Mouse (Mus musculus) stomach, embryonic 16.5 days (tissue): ENCODE data around the gene Homer2. TPM values are rescaled to one million over a fixed set of nuclear protein-coding genes. Genes with fewer than 3 reads are reported as not detected.

ENCODE experiments used
- ATAC-seq: fragments of 200-750 bp; cut with Nextera tagmentation; 2 replicates; pipeline ENCODE4 v1.8.0; 2017; ENCODE audit warnings: moderate number of reproducible peaks, moderate TSS enrichment; ENCODE audit not compliant: insufficient read depth, low FRiP score
- H3K27ac ChIP-seq: fragments of 300-500 bp; sonication (generic); 2 replicates; pipeline ENCODE4 v1.5.1; 2014; ENCODE audit warnings: low read length
- H3K27me3 ChIP-seq: fragments of 300-500 bp; sonication (generic); 2 replicates; pipeline ENCODE4 v1.6.1; 2014; ENCODE audit warnings: low read length, control low read depth, mixed read lengths; ENCODE audit not compliant: control insufficient read depth, insufficient read depth
- H3K36me3 ChIP-seq: fragments of 300-500 bp; sonication (generic); 2 replicates; pipeline ENCODE4 v1.6.1; 2014; ENCODE audit warnings: low read length; ENCODE audit not compliant: control insufficient read depth, insufficient read depth
- H3K4me1 ChIP-seq: fragments of 300-500 bp; sonication (generic); 2 replicates; pipeline ENCODE4 v1.6.1; 2014; ENCODE audit warnings: low read length, control low read depth, mixed read lengths; ENCODE audit not compliant: control insufficient read depth, insufficient read depth
- H3K4me2 ChIP-seq: fragments of 300-500 bp; sonication (generic); 2 replicates; pipeline ENCODE4 v1.6.1; 2014; ENCODE audit warnings: low read depth, low read length, mixed read lengths
- H3K4me3 ChIP-seq: fragments of 300-500 bp; sonication (generic); replicated peaks from 2 replicates; pipeline ENCODE4 v1.5.1; 2014; ENCODE audit warnings: mild to moderate bottlenecking, low read length
- H3K9ac ChIP-seq: fragments of 300-500 bp; sonication (generic); 2 replicates; pipeline ENCODE4 v1.6.1; 2014; ENCODE audit warnings: low read length
- H3K9me3 ChIP-seq: fragments of 300-500 bp; sonication (generic); replicated peaks from 2 replicates; pipeline ENCODE4 v1.6.1; 2016; ENCODE audit warnings: low read length, control low read depth; ENCODE audit not compliant: control insufficient read depth
- WGBS: fragments of 180-500 bp; shearing (Covaris S2); extraction: QIAGEN DNeasy Blood & Tissue Kit; methylation state at CpG from one replicate; pipeline ENCODE4 v1.1.7; 2014; 5-methylcytosine and 5-hydroxymethylcytosine counted together
- polyA plus RNA-seq: library from polyadenylated mRNA; unstranded; fragments of >200 nt; fragmentation: Nextera tagmentation; extraction: Ambion mirVana; gene quantifications from 2 replicates; pipeline ENCODE4 v1.2.1, GENCODE M21; 2015

Homer2 gene
- polyA plus RNA-seq, 1 experiment from 2014 or later, result 33.3 TPM

DNA sequence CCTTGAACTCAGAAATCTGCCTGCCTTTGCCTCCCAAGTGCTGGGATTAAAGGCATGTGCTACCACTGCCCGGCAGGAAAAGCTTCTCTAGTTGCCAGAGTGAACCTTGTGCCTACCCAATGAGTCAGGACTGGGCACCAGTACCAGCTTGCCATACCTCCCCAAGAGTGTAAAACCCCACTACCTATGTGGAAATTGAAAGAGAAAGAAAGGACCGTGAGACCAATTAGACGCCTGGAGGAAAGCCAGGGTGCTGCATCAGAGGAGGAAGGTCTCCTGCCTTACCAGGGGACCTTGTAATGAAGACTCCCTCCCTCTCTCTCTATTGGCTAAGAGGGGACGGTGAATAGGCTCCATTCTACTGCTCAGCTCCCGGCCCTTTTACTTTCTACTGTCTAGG, 59.4 kb downstream of the Homer2 start:
- no peak for ATAC-seq
- Histone ChIP-seq H3K4me3 (no peak overlapping the region), H3K9ac (no peak overlapping the region), H3K36me3 (no peaks in the 10 kb centered on the region), H3K27ac (no peak overlapping the region), H3K4me1 (no peaks in the 10 kb centered on the region), H3K4me2 (no peak overlapping the region), H3K27me3 (no peaks in the 10 kb centered on the region), H3K9me3 (no peaks in the 10 kb centered on the region)
- 58% methylated on average over 5 of the region's 5 CpGs for WGBS

DNA sequence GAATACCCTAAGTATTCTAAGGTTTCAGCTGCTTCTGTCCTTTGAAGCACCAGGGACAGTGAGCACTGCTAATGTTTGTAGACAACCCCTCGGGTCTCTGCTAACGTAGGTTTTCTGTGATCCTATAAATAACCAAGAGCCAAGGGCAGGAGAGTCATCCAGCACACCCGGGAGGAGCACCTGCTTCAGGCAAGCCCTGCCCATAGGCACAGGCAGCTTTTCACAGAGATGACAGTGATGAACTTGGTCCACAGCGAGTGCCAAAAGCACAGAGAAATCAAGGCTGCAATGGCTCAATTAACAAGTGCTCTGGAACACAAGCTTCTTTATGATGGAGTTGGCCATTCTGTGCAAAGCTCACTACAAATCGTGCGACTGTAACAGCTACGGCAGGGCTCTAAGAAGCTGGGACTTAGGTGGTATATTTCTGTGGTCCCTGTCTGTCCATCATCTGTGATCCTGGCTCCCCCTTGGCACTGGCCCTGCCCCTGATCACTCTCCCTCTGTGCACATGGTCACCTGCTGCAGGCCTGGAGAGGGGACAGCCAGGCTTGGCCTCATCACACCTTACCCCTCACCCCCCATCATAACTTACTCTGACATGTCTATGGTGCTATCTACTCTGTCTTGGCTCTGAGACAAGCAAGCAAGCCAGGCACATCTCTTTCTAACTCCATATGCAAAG, 62.6 kb downstream of the Homer2 start:
- H3K4me1 ChIP-seq, result no peaks in the 10 kb centered on the region
- WGBS, result 64% methylated on average over 7 of the region's 7 CpGs
- no peak overlapping the region for H3K9ac ChIP-seq
- H3K4me3 ChIP-seq, result no peak overlapping the region
- H3K4me2 ChIP-seq, result no peak overlapping the region
- no peak for ATAC-seq
- no peak overlapping the region for H3K27ac ChIP-seq
- H3K27me3 ChIP-seq, result no peaks in the 10 kb centered on the region
- no peaks in the 10 kb centered on the region for H3K36me3 ChIP-seq
- H3K9me3 ChIP-seq, result no peaks in the 10 kb centered on the region

DNA sequence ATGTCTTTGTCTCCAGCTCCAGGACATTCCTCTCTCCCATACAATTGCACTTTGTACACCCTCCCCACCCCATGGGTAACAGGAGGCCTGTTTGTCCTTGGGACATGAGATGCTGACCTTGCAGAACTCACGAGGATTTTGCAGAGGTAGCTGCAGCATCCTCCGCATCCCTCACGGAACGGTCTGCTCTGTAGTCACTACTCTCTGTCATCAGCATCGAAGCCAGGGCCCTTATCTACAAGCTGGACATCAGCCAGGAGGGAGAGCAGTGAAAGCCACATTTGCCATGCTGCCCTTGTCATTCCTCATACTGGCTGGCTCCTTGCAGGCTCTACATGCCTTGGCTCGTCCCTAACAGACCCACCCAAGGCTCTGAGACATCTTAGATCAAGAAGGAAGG, 66.2 kb downstream of the Homer2 start:
- no peaks in the 10 kb centered on the region for H3K27me3 ChIP-seq
- 71% methylated on average over 6 of the region's 6 CpGs for WGBS
- H3K4me2 ChIP-seq, result no peak overlapping the region
- H3K27ac ChIP-seq, result no peak overlapping the region
- H3K9ac ChIP-seq, result no peak overlapping the region
- no peaks in the 10 kb centered on the region for H3K9me3 ChIP-seq
- H3K4me1 ChIP-seq, result no peaks in the 10 kb centered on the region
- no peaks in the 10 kb centered on the region for H3K36me3 ChIP-seq
- no peak for ATAC-seq
- H3K4me3 ChIP-seq, result no peak overlapping the region

DNA sequence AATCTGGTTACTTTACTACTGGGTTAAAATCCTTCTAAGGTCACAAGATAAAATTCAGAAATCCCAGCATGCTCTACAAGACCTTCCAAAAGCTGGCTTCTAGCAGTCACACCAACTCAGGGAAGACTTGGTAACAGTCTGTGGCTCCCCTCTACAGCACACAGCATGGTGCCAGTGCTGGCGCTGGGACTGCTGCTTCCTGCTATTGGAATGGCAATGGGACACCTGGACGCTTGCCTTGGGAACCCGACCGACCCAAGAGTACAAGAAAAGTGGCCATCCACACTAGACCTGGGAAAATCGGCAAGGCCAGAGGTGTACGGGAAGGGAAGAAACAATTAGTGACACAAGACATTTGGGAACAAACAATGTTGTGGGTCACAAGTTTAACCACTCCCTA, 74.7 kb downstream of the Homer2 start:
- H3K4me2 ChIP-seq, result no peak overlapping the region
- 81% methylated on average over 6 of the region's 6 CpGs for WGBS
- ATAC-seq, result no peak
- H3K9me3 ChIP-seq, result 0 out of 2 replicates have a peak, but pooled peaks cover 3% of the 10 kb centered on the region
- no peak overlapping the region for H3K4me3 ChIP-seq
- no peaks in the 10 kb centered on the region for H3K4me1 ChIP-seq
- H3K36me3 ChIP-seq, result no peaks in the 10 kb centered on the region
- no peaks in the 10 kb centered on the region for H3K27me3 ChIP-seq
- H3K9ac ChIP-seq, result no peak overlapping the region
- no peak overlapping the region for H3K27ac ChIP-seq

DNA sequence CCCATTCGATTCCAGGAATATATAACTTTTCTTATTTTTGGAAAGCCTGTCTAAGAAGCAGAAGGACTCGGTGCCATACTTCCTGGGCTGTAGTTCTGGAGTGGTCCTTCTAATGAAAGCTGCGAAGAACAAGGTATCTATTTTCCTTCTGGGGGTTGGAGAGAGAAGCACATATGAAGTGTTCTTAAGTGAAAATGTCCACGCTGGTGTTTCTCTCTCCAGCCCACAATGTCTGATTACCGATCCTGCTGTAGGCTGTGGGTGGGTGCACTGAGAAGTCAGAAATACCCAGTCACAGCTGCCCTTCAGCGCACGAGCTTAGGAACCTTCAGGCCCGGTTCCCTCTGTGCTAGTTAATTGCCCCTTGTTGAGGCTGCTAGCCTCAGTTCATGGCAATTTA, 76.1 kb downstream of the Homer2 start:
- no peaks in the 10 kb centered on the region for H3K4me1 ChIP-seq
- H3K9ac ChIP-seq, result no peak overlapping the region
- H3K27ac ChIP-seq, result no peak overlapping the region
- H3K9me3 ChIP-seq, result 0 out of 2 replicates have a peak, but pooled peaks cover 6% of the 10 kb centered on the region
- 89% methylated on average over 8 of the region's 8 CpGs for WGBS
- H3K36me3 ChIP-seq, result no peaks in the 10 kb centered on the region
- H3K4me3 ChIP-seq, result no peak overlapping the region
- no peaks in the 10 kb centered on the region for H3K27me3 ChIP-seq
- H3K4me2 ChIP-seq, result no peak overlapping the region
- ATAC-seq, result no peak

DNA sequence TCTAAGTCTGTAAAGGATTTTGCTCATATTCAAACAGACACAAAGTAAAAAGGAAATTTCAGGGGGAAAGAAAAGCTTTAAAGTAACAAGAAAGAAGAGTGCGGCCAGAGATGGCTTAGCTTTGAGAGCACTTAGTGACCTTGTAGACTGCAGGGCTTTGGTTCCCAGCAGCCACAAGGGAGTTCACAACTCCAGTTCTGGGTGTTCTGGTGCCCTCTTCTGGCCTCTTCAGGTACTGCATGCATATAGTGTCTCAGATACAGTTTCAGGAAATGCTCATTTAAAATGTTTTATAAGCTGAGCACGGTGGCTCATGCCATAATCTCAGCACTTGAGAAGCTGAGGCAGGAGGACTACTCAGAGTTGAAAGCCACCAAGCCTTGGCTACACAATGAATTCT, 80.9 kb downstream of the Homer2 start:
- ATAC-seq, result no peak
- Histone ChIP-seq H3K9ac (no peak overlapping the region), H3K36me3 (no peaks in the 10 kb centered on the region), H3K4me1 (no peaks in the 10 kb centered on the region), H3K4me2 (no peak overlapping the region), H3K27me3 (no peaks in the 10 kb centered on the region), H3K27ac (no peak overlapping the region), H3K4me3 (no peak overlapping the region), H3K9me3 (0 out of 2 replicates have a peak, but pooled peaks cover 7% of the 10 kb centered on the region)
- WGBS, result 83% methylated on average over 2 of the region's 2 CpGs

DNA sequence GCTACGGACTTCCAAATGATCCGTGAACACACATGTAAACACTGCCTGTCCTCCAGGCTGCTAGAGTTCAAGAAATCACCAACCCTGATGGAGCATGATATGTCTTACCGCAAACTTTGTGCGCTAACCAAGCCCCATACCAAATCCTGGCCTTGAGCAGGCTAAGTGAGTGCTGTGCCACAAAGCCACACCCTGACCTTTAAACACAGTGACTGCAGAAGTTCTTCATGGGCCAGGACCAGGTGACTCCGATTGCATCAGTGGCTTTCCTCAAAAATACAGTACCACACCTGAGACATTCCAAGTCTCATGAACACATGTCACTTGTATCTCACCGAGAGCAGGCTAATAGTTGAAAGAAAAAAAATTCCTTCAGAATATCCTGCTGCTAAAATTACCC, 83.6 kb downstream of the Homer2 start:
- WGBS, result 71% methylated on average over 6 of the region's 6 CpGs
- ATAC-seq, result no peak

DNA sequence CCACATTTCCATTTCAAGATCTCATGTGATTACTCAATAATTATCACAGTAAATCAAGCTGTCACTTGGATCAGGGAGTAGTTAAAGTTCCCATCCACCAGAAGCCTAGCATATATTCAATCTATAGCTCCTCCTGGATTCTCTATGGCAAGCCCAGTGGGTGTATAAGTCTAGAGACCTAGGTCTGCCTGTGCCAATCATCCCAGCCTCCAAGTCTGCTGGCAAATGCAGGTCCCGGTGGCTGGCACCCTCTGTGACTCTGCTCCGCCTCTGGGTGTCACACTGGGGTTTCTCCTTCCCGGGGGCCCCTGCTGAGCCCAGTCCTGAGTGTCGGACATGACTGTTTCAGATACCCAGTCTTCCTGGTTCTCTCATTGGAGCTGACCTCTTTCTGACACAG, 84.5 kb downstream of the Homer2 start:
- H3K9me3 ChIP-seq, result 0 out of 2 replicates have a peak, but pooled peaks cover 4% of the 10 kb centered on the region
- no peaks in the 10 kb centered on the region for H3K27me3 ChIP-seq
- H3K4me1 ChIP-seq, result no peaks in the 10 kb centered on the region
- WGBS, result 77% methylated on average over 4 of the region's 4 CpGs
- no peak overlapping the region for H3K4me3 ChIP-seq
- H3K36me3 ChIP-seq, result no peaks in the 10 kb centered on the region
- no peak overlapping the region for H3K9ac ChIP-seq
- no peak for ATAC-seq
- H3K4me2 ChIP-seq, result no peak overlapping the region
- no peak overlapping the region for H3K27ac ChIP-seq

More for the DNA sequence above, 83.6 kb downstream of the Homer2 start:
- Histone ChIP-seq H3K27me3 (no peaks in the 10 kb centered on the region), H3K4me2 (no peak overlapping the region), H3K9ac (no peak overlapping the region), H3K4me3 (no peak overlapping the region), H3K27ac (no peak overlapping the region), H3K4me1 (no peaks in the 10 kb centered on the region), H3K9me3 (0 out of 2 replicates have a peak, but pooled peaks cover 4% of the 10 kb centered on the region), H3K36me3 (no peaks in the 10 kb centered on the region)

DNA sequence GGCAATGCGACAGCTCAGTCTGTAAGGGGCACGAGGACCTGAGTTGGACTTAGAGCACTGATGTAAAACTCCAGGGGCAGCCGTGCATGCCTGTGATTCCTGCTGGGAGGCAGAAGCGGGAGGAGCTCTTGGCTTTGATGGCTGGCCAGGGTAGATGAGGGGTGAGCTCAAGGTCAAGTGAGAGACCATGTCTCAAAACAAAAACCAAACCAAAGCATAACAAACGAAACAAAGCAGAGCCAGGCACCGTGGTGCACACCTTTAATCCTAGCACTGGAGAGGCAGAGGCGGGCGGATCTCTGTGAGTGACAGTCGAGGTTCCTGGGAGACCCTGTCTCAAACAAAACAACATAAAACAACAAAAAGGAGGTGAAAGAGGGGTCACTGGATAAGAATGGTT, 92.3 kb downstream of the Homer2 start:
- H3K36me3 ChIP-seq, result no peaks in the 10 kb centered on the region
- H3K9me3 ChIP-seq, result no peaks in the 10 kb centered on the region
- 72% methylated on average over 9 of the region's 9 CpGs for WGBS
- no peaks in the 10 kb centered on the region for H3K4me1 ChIP-seq
- no peak for ATAC-seq
- H3K4me3 ChIP-seq, result no peak overlapping the region
- H3K4me2 ChIP-seq, result no peak overlapping the region
- no peaks in the 10 kb centered on the region for H3K27me3 ChIP-seq
- H3K27ac ChIP-seq, result no peak overlapping the region
- no peak overlapping the region for H3K9ac ChIP-seq
